Mouse (Mus musculus) bone marrow, adult 2 months (tissue): ENCODE results near the gene Xrcc4.

Experiments used
- CTCF ChIP-seq: fragments of 200-500 bp; IDR thresholded peaks from 2 replicates; pipeline ENCODE4 v1.5.1; 2011; ENCODE audit warnings: low read length, control low read depth; ENCODE audit not compliant: control insufficient read depth, insufficient read depth
- POLR2A ChIP-seq: fragments of 200-500 bp; IDR thresholded peaks from 2 replicates; pipeline ENCODE4 v1.6.1; 2011; ENCODE audit warnings: low read depth, mild to moderate bottlenecking, control low read depth, low read length, borderline replicate concordance; ENCODE audit not compliant: control insufficient read depth

GRCm38 (mm10) chr13:89899066-89899465, 190.3 kb downstream of the Xrcc4 start:
- TF ChIP-seq POLR2A, result no peak
- no peak for TF ChIP-seq CTCF
